Mouse (Mus musculus): Measurements from ENCODE around the gene 2310079G19Rik. TPM values are rescaled to one million over a fixed set of nuclear protein-coding genes. Genes with fewer than 3 reads are reported as not detected.

The 2310079G19Rik gene
- polyA plus RNA-seq, 1 experiment from 2014 or later = not detected

GRCm38 (mm10) chr16:88631474-88631873 lies 4.0 kb upstream of the 2310079G19Rik start:
- no peak overlapping the region for H3K4me3 ChIP-seq (ENCODE audit: low read depth, low read length)
- no peak for DNase-seq (ENCODE audit: low spot score)
- H3K36me3 ChIP-seq (ENCODE audit: control insufficient read depth, insufficient read depth, low read length) = no peaks in the 10 kb centered on the region
- no peaks in the 10 kb centered on the region for H3K4me1 ChIP-seq (replicated peaks; ENCODE audit: control insufficient read depth, insufficient read depth, low read length)
- no peaks in the 10 kb centered on the region for H3K27me3 ChIP-seq (ENCODE audit: control insufficient read depth, insufficient read depth, low read length)
- 76% methylated on average over 4 of the region's 4 CpGs for WGBS
- H3K4me2 ChIP-seq (replicated peaks; ENCODE audit: low read depth, low read length) = no peak overlapping the region
- H3K9me3 ChIP-seq (ENCODE audit: control insufficient read depth, low read length) = no peaks in the 10 kb centered on the region
- H3K27ac ChIP-seq (ENCODE audit: low read depth, low read length) = no peak overlapping the region
- ATAC-seq (ENCODE audit: low FRiP score) = no peak
- H3K9ac ChIP-seq (ENCODE audit: low read depth, low read length) = no peak overlapping the region

GRCm38 (mm10) chr16:88612712-88613111 lies 14.8 kb downstream of the 2310079G19Rik start:
- peak; percentile 33; the same call in 1 of the 2 replicates for ATAC-seq (ENCODE audit: low FRiP score)
- no peak overlapping the region for H3K4me3 ChIP-seq (ENCODE audit: low read depth, low read length)

GRCm38 (mm10) chr16:88611922-88612321 lies 15.5 kb downstream of the 2310079G19Rik start, which contains the start of gene Krtap24-1:
TSS of gene Krtap24-1 (minus strand) at chr16:88612279.
- DNase-seq (ENCODE audit: low spot score) (no peak), ATAC-seq (ENCODE audit: low FRiP score) (no peak)
- Histone ChIP-seq H3K4me3 (ENCODE audit: low read depth, low read length) (no peak within 1 kb of the TSS), H3K27ac (ENCODE audit: low read depth, low read length) (no peak within 1 kb of the TSS), H3K9me3 (ENCODE audit: control insufficient read depth, low read length) (no peaks in the 10 kb centered on the region), H3K36me3 (ENCODE audit: control insufficient read depth, insufficient read depth, low read length) (no peaks in the 10 kb centered on the region), H3K4me1 (replicated peaks; ENCODE audit: control insufficient read depth, insufficient read depth, low read length) (no peaks in the 10 kb centered on the region), H3K9ac (ENCODE audit: low read depth, low read length) (no peak within 1 kb of the TSS), H3K4me2 (replicated peaks; ENCODE audit: low read depth, low read length) (no peak within 1 kb of the TSS), H3K27me3 (ENCODE audit: control insufficient read depth, insufficient read depth, low read length) (no peaks in the 10 kb centered on the region)
- WGBS = 93% methylated on average over 8 of the region's 8 CpGs

More at GRCm38 (mm10) chr16:88612712-88613111, 14.8 kb downstream of the 2310079G19Rik start:
- Histone ChIP-seq H3K36me3 (ENCODE audit: control insufficient read depth, insufficient read depth, low read length) (no peaks in the 10 kb centered on the region), H3K27me3 (ENCODE audit: control insufficient read depth, insufficient read depth, low read length) (no peaks in the 10 kb centered on the region), H3K4me2 (replicated peaks; ENCODE audit: low read depth, low read length) (no peak overlapping the region), H3K27ac (ENCODE audit: low read depth, low read length) (no peak overlapping the region), H3K9ac (ENCODE audit: low read depth, low read length) (no peak overlapping the region), H3K9me3 (ENCODE audit: control insufficient read depth, low read length) (no peaks in the 10 kb centered on the region), H3K4me1 (replicated peaks; ENCODE audit: control insufficient read depth, insufficient read depth, low read length) (no peaks in the 10 kb centered on the region)
- peak; percentile 29 for DNase-seq (ENCODE audit: low spot score)
- WGBS = 69% methylated on average over 4 of the region's 4 CpGs

- Histone ChIP-seq H3K9ac (ENCODE audit: low read depth, low read length) (no peak overlapping the region), H3K4me2 (replicated peaks; ENCODE audit: low read depth, low read length) (no peak overlapping the region), H3K27ac (ENCODE audit: low read depth, low read length) (no peak overlapping the region), H3K9me3 (ENCODE audit: control insufficient read depth, low read length) (no peaks in the 10 kb centered on the region), H3K4me3 (ENCODE audit: low read depth, low read length) (no peak overlapping the region), H3K27me3 (ENCODE audit: control insufficient read depth, insufficient read depth, low read length) (no peaks in the 10 kb centered on the region), H3K4me1 (replicated peaks; ENCODE audit: control insufficient read depth, insufficient read depth, low read length) (no peaks in the 10 kb centered on the region), H3K36me3 (ENCODE audit: control insufficient read depth, insufficient read depth, low read length) (no peaks in the 10 kb centered on the region)
- WGBS = 93% methylated on average over 6 of the region's 6 CpGs
- ATAC-seq (ENCODE audit: low FRiP score) = no peak
- DNase-seq (ENCODE audit: low spot score) = no peak
Measured at GRCm38 (mm10) chr16:88604570-88604969, 22.9 kb downstream of the 2310079G19Rik start.

GRCm38 (mm10) chr16:88602464-88602863 lies 25.0 kb downstream of the 2310079G19Rik start:
- 44% methylated on average over 1 of the region's 1 CpGs for WGBS
- no peak for ATAC-seq (ENCODE audit: low FRiP score)
- H3K9ac ChIP-seq (ENCODE audit: low read depth, low read length) = no peak overlapping the region

GRCm38 (mm10) chr16:88600303-88600702 lies 27.2 kb downstream of the 2310079G19Rik start:
- no peaks in the 10 kb centered on the region for H3K36me3 ChIP-seq (ENCODE audit: control insufficient read depth, insufficient read depth, low read length)
- H3K9ac ChIP-seq (ENCODE audit: low read depth, low read length) = no peak overlapping the region
- no peaks in the 10 kb centered on the region for H3K9me3 ChIP-seq (ENCODE audit: control insufficient read depth, low read length)
- DNase-seq (ENCODE audit: low spot score) (no peak), ATAC-seq (ENCODE audit: low FRiP score) (no peak)
- H3K27me3 ChIP-seq (ENCODE audit: control insufficient read depth, insufficient read depth, low read length) = no peaks in the 10 kb centered on the region
- H3K4me3 ChIP-seq (ENCODE audit: low read depth, low read length) = no peak overlapping the region
- no peak overlapping the region for H3K4me2 ChIP-seq (replicated peaks; ENCODE audit: low read depth, low read length)
- H3K4me1 ChIP-seq (replicated peaks; ENCODE audit: control insufficient read depth, insufficient read depth, low read length) = no peaks in the 10 kb centered on the region
- no peak overlapping the region for H3K27ac ChIP-seq (ENCODE audit: low read depth, low read length)
- 85% methylated on average over 8 of the region's 8 CpGs for WGBS

More at GRCm38 (mm10) chr16:88602464-88602863, 25.0 kb downstream of the 2310079G19Rik start:
- no peak overlapping the region for H3K27ac ChIP-seq (ENCODE audit: low read depth, low read length)
- H3K4me1 ChIP-seq (replicated peaks; ENCODE audit: control insufficient read depth, insufficient read depth, low read length) = no peaks in the 10 kb centered on the region
- H3K9me3 ChIP-seq (ENCODE audit: control insufficient read depth, low read length) = no peaks in the 10 kb centered on the region
- no peak overlapping the region for H3K4me2 ChIP-seq (replicated peaks; ENCODE audit: low read depth, low read length)
- no peak for DNase-seq (ENCODE audit: low spot score)
- no peaks in the 10 kb centered on the region for H3K36me3 ChIP-seq (ENCODE audit: control insufficient read depth, insufficient read depth, low read length)
- H3K27me3 ChIP-seq (ENCODE audit: control insufficient read depth, insufficient read depth, low read length) = no peaks in the 10 kb centered on the region
- H3K4me3 ChIP-seq (ENCODE audit: low read depth, low read length) = no peak overlapping the region

- no peaks in the 10 kb centered on the region for H3K36me3 ChIP-seq (ENCODE audit: control insufficient read depth, insufficient read depth, low read length)
- H3K4me2 ChIP-seq (replicated peaks; ENCODE audit: low read depth, low read length) = no peak overlapping the region
- ATAC-seq (ENCODE audit: low FRiP score) = no peak
- H3K9me3 ChIP-seq (ENCODE audit: control insufficient read depth, low read length) = no peaks in the 10 kb centered on the region
- no peak overlapping the region for H3K4me3 ChIP-seq (ENCODE audit: low read depth, low read length)
- no peak for DNase-seq (ENCODE audit: low spot score)
- H3K4me1 ChIP-seq (replicated peaks; ENCODE audit: control insufficient read depth, insufficient read depth, low read length) = no peaks in the 10 kb centered on the region
- no peak overlapping the region for H3K9ac ChIP-seq (ENCODE audit: low read depth, low read length)
- no peak overlapping the region for H3K27ac ChIP-seq (ENCODE audit: low read depth, low read length)
- no peaks in the 10 kb centered on the region for H3K27me3 ChIP-seq (ENCODE audit: control insufficient read depth, insufficient read depth, low read length)
- 75% methylated on average over 16 of the region's 16 CpGs for WGBS
Measured at GRCm38 (mm10) chr16:88599504-88600237, 27.8 kb downstream of the 2310079G19Rik start.

GRCm38 (mm10) chr16:88592758-88593157 lies 34.7 kb downstream of the 2310079G19Rik start:
- no peaks in the 10 kb centered on the region for H3K36me3 ChIP-seq (ENCODE audit: control insufficient read depth, insufficient read depth, low read length)
- no peak for ATAC-seq (ENCODE audit: low FRiP score)
- DNase-seq (ENCODE audit: low spot score) = peak; percentile 16
- no peak overlapping the region for H3K4me3 ChIP-seq (ENCODE audit: low read depth, low read length)
- H3K9ac ChIP-seq (ENCODE audit: low read depth, low read length) = no peak overlapping the region
- no peaks in the 10 kb centered on the region for H3K27me3 ChIP-seq (ENCODE audit: control insufficient read depth, insufficient read depth, low read length)
- H3K4me1 ChIP-seq (replicated peaks; ENCODE audit: control insufficient read depth, insufficient read depth, low read length) = no peaks in the 10 kb centered on the region
- no peak overlapping the region for H3K27ac ChIP-seq (ENCODE audit: low read depth, low read length)
- no peaks in the 10 kb centered on the region for H3K9me3 ChIP-seq (ENCODE audit: control insufficient read depth, low read length)
- no peak overlapping the region for H3K4me2 ChIP-seq (replicated peaks; ENCODE audit: low read depth, low read length)

GRCm38 (mm10) chr16:88583338-88583737 lies 44.1 kb downstream of the 2310079G19Rik start:
- Histone ChIP-seq H3K27me3 (ENCODE audit: control insufficient read depth, insufficient read depth, low read length) (no peaks in the 10 kb centered on the region), H3K4me2 (replicated peaks; ENCODE audit: low read depth, low read length) (no peak overlapping the region), H3K9ac (ENCODE audit: low read depth, low read length) (no peak overlapping the region), H3K36me3 (ENCODE audit: control insufficient read depth, insufficient read depth, low read length) (no peaks in the 10 kb centered on the region), H3K4me3 (ENCODE audit: low read depth, low read length) (no peak overlapping the region), H3K27ac (ENCODE audit: low read depth, low read length) (no peak overlapping the region), H3K4me1 (replicated peaks; ENCODE audit: control insufficient read depth, insufficient read depth, low read length) (no peaks in the 10 kb centered on the region), H3K9me3 (ENCODE audit: control insufficient read depth, low read length) (no peaks in the 10 kb centered on the region)
- 95% methylated on average over 9 of the region's 9 CpGs for whole genome bisulfite sequencing
- no peak for ATAC-seq (ENCODE audit: low FRiP score)
- DNase-seq (ENCODE audit: low spot score) = no peak

All from hindbrain, embryonic 11.5 days (tissue).